Mouse (Mus musculus): ENCODE measurements around the gene Fgf15. TPM values are rescaled to one million over a fixed set of nuclear protein-coding genes. Genes with fewer than 3 reads are reported as not detected.
"Not testable (repeated sequence)": the region's sequence is repeated elsewhere in the genome, so short reads cannot be mapped to it uniquely, and the experiment has no call there.

Gene Fgf15
- polyA plus RNA-seq, 1 experiment, result 2.6 TPM

DNA sequence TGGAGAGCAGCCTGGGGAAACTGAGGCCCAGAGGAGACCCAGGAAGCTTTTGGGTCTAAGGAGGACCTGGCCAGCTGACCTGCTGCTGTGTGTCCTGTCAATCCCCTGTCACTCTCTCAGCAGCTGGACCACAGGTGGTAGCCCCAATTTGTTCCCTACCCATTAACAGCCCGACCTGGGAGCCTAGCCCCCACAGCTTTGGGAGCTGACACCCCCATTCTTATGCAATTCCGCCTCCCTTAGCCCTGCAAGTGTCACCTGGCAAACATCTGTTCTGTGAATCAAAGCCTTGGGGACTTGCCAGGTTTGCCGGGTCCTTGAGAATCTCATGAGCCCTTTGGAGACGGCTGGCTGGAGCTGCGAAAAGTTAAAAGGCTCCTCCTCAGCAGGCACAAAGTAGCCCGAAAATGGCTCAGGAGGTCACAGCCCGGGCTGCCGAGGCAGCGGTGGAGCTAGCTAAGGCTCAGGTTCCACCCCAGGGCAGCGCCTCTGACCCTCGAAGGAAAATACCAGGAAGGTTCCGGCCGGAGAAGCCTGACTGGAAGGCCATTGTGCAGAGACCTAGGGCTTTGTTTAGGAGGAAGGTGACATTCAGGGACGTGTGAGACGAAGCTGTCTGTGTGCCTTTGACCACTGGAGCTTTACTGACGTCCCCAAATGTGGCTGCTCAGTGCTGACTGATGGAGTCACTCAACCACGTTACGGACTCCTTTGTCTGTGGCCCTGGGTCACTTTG is 7.6 kb upstream of the Fgf15 start:
- no peaks in the 10 kb centered on the region for H3K4me1 ChIP-seq (ENCODE audit: control insufficient read depth, insufficient read depth, insufficient read length, low read length)
- no peaks in the 10 kb centered on the region for H3K36me3 ChIP-seq (ENCODE audit: control insufficient read depth, insufficient read depth, low read length)
- peaks cover 3% of the 10 kb centered on the region for H3K27me3 ChIP-seq (ENCODE audit: control insufficient read depth, insufficient read depth, low read length)
- no peak overlapping the region for H3K27ac ChIP-seq (ENCODE audit: insufficient read depth, low read depth, low read length)
- 20% methylated on average over 18 of the region's 18 CpGs for WGBS
- TF ChIP-seq POLR2A (IDR thresholded peaks at IDR 0.05; ENCODE audit: low read depth, low read length) (no peak), CTCF (IDR thresholded peaks at IDR 0.05; ENCODE audit: extremely low read depth, insufficient read length, insufficient replicate concordance, low read depth, low read length) (no peak)
- H3K4me3 ChIP-seq (ENCODE audit: low read depth, low read length), result no peak overlapping the region

DNA sequence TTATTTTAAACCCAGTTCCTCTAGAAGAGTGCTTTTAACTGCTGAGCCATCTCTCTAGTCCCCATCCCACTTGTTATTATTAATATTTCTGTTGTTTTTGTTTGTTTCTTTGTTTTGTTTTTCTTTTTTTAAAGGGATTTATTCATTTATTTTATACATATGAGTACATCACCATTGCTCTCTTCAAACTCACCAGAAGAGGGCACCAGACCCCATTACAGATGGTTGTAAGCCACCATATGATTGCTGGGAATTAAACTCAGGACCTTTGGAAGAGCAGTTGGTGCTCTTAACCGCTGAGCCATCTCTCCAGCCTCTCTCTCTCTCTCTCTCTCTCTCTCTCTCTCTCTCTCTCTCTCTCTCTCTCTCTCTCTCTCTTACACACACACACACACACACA is 5.7 kb upstream of the Fgf15 start:
- not testable (repeated sequence) for H3K27ac ChIP-seq (ENCODE audit: insufficient read depth, low read depth, low read length); H3K4me3 ChIP-seq (ENCODE audit: low read depth, low read length); H3K36me3 ChIP-seq (ENCODE audit: control insufficient read depth, insufficient read depth, low read length); H3K4me1 ChIP-seq (ENCODE audit: control insufficient read depth, insufficient read depth, insufficient read length, low read length)
- 94% methylated on average over 1 of the region's 1 CpGs for WGBS
- H3K27me3 ChIP-seq (ENCODE audit: control insufficient read depth, insufficient read depth, low read length), result peaks cover 16% of the 10 kb centered on the region

DNA sequence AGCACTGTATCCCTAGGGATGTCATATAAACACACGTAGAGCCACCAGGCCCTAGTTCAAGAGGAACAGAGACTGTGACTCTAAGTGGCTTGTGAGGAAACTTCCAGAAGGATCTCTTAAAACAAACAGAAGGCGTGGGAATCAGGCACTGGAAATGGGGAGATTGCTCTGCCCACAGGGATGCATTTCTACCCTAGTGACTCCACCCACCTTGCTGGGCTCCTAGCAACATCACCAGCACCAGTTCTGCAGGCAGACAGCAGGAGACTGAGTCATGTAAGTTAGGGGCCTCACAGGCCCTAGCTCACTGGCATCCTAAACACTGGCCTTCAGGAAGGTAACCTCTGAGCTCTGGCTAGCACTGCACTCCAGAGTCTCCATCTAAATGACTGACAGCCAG is 4.5 kb upstream of the Fgf15 start:
- TF ChIP-seq POLR2A (IDR thresholded peaks at IDR 0.05; ENCODE audit: low read depth, low read length), result no peak
- no peak for TF ChIP-seq CTCF (IDR thresholded peaks at IDR 0.05; ENCODE audit: extremely low read depth, insufficient read length, insufficient replicate concordance, low read depth, low read length)
- H3K36me3 ChIP-seq (ENCODE audit: control insufficient read depth, insufficient read depth, low read length), result no peaks in the 10 kb centered on the region
- H3K4me3 ChIP-seq (ENCODE audit: low read depth, low read length), result no peak overlapping the region
- H3K4me1 ChIP-seq (ENCODE audit: control insufficient read depth, insufficient read depth, insufficient read length, low read length), result peaks cover 10% of the 10 kb centered on the region
- no peak overlapping the region for H3K27ac ChIP-seq (ENCODE audit: insufficient read depth, low read depth, low read length)
- WGBS, result 66% methylated on average over 2 of the region's 2 CpGs
- H3K27me3 ChIP-seq (ENCODE audit: control insufficient read depth, insufficient read depth, low read length), result peaks cover 27% of the 10 kb centered on the region

DNA sequence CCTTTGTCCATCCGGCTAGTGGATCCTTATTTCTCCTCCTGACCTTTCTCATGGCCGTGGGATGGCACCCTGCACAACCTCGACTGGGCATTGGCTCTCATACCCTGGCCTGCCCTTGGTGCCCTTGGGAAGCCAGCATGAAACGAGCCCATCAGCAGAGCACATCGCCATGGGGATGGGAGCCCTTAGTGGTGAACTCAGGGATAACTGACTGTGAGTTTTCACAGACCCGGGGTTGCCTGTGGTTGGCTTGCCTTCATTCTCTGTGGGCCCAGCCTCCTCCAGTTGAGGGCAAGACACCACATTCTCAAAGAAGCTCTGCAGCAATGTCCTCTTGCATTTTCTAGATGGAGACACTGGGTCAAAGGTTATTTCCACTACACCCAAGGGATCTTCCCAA is 4.0 kb upstream of the Fgf15 start:
- Histone ChIP-seq H3K27ac (ENCODE audit: insufficient read depth, low read depth, low read length) (no peak overlapping the region), H3K4me1 (ENCODE audit: control insufficient read depth, insufficient read depth, insufficient read length, low read length) (peaks cover 13% of the 10 kb centered on the region), H3K4me3 (ENCODE audit: low read depth, low read length) (no peak overlapping the region), H3K27me3 (ENCODE audit: control insufficient read depth, insufficient read depth, low read length) (peaks cover 32% of the 10 kb centered on the region), H3K36me3 (ENCODE audit: control insufficient read depth, insufficient read depth, low read length) (no peaks in the 10 kb centered on the region)
- 61% methylated on average over 6 of the region's 6 CpGs for WGBS
- no peak for TF ChIP-seq CTCF (IDR thresholded peaks at IDR 0.05; ENCODE audit: extremely low read depth, insufficient read length, insufficient replicate concordance, low read depth, low read length)
- TF ChIP-seq POLR2A (IDR thresholded peaks at IDR 0.05; ENCODE audit: low read depth, low read length), result no peak

DNA sequence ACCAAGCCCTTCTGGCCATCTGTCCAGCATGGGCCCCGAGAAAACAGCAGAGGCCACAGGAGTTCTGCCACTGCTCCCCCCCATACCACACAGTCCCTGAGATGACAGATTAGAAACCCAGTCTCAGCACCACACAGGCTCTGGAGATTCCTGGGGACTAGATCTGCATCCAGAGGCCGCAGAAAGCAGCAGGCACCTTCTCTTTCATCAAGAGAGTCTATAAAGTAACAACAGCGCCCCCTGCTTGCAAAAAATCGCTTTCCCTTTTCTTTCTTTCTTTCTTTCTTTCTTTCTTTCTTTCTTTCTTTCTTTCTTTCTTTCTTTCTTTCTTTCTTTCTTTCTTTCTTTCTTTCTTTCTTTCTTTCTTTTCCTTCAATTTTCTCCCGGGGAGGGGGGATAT is 2.1 kb upstream of the Fgf15 start:
- Histone ChIP-seq H3K4me1 (ENCODE audit: control insufficient read depth, insufficient read depth, insufficient read length, low read length) (peaks cover 15% of the 10 kb centered on the region), H3K36me3 (ENCODE audit: control insufficient read depth, insufficient read depth, low read length) (no peaks in the 10 kb centered on the region), H3K4me3 (ENCODE audit: low read depth, low read length) (no peak overlapping the region), H3K27me3 (ENCODE audit: control insufficient read depth, insufficient read depth, low read length) (peaks cover 35% of the 10 kb centered on the region), H3K27ac (ENCODE audit: insufficient read depth, low read depth, low read length) (no peak overlapping the region)
- TF ChIP-seq POLR2A (IDR thresholded peaks at IDR 0.05; ENCODE audit: low read depth, low read length) (no peak), CTCF (IDR thresholded peaks at IDR 0.05; ENCODE audit: extremely low read depth, insufficient read length, insufficient replicate concordance, low read depth, low read length) (peak; percentile 42; the same call in 1 of the 2 replicates)
- 11% methylated on average over 5 of the region's 5 CpGs for WGBS

DNA sequence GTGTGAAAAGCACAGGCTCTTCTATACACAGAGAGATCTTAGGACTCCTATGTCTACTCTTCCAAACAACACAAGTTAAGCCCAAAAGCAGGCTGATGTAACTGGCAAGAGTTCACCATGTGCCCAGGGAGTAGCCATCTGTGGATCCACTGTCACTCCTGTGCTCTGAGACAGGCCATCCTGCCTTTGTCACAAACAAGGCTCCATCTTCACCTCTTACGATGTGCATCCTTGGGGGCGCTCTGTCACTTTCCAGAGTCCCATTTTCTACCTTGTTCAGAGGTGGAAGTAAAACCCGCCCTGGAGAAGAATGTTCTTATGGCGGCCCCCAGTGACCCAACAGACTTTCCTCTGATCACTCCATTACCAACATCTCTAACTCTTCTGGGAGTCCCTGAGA is 1.6 kb upstream of the Fgf15 start:
- Histone ChIP-seq H3K4me1 (ENCODE audit: control insufficient read depth, insufficient read depth, insufficient read length, low read length) (peaks cover 15% of the 10 kb centered on the region), H3K4me3 (ENCODE audit: low read depth, low read length) (no peak overlapping the region), H3K27ac (ENCODE audit: insufficient read depth, low read depth, low read length) (no peak overlapping the region), H3K36me3 (ENCODE audit: control insufficient read depth, insufficient read depth, low read length) (no peaks in the 10 kb centered on the region), H3K27me3 (ENCODE audit: control insufficient read depth, insufficient read depth, low read length) (peaks cover 35% of the 10 kb centered on the region)
- WGBS, result 14% methylated on average over 4 of the region's 4 CpGs
- no peak for TF ChIP-seq CTCF (IDR thresholded peaks at IDR 0.05; ENCODE audit: extremely low read depth, insufficient read length, insufficient replicate concordance, low read depth, low read length)
- TF ChIP-seq POLR2A (IDR thresholded peaks at IDR 0.05; ENCODE audit: low read depth, low read length), result no peak

DNA sequence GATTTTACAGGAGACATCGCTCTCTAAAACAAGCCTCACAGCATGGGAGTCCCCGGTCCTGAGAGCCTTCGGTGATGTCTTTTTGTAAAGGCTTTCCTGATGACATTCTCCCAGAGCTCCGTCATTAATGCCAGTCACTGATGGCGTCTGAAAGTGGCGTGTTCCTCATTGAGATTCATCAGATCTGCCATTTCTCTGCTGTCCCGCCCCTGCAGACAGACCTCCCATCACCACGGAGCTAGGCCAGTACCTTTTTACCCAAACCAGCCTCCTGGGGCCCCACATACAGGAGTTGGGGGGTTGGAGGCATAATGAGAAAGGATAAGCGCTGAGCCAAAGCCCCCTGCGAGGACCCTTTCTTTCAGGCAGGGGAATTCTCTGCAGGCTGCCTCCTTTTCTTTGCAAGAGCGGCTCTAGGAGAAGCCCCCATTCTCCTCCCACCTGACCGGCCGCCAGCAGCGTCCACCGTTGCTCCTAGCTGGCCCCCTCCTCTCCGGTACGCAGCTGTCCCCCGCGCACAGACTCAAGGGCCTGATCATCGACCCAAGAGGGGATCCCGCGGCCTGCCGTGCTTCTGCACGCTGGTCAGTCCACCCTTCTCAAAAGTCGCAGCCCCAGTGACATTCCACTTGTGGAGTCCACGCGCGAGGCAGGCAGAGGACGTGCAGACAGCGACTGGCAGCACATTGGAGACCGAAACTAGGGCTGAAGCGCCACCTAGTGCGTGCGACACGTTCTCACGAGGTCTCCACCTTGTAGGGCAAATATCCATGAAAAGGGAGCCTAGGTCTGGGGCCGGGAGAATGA is 823 bp upstream of the Fgf15 start:
- WGBS, result 1% methylated on average over 37 of the region's 37 CpGs
- H3K27me3 ChIP-seq (ENCODE audit: control insufficient read depth, insufficient read depth, low read length), result peaks cover 35% of the 10 kb centered on the region

More for the DNA sequence above, 823 bp upstream of the Fgf15 start:
- Histone ChIP-seq H3K4me3 (ENCODE audit: low read depth, low read length) (peak overlapping the region; percentile 49), H3K27ac (ENCODE audit: insufficient read depth, low read depth, low read length) (no peak overlapping the region), H3K36me3 (ENCODE audit: control insufficient read depth, insufficient read depth, low read length) (no peaks in the 10 kb centered on the region), H3K4me1 (ENCODE audit: control insufficient read depth, insufficient read depth, insufficient read length, low read length) (peaks cover 15% of the 10 kb centered on the region)
- TF ChIP-seq CTCF (IDR thresholded peaks at IDR 0.05; ENCODE audit: extremely low read depth, insufficient read length, insufficient replicate concordance, low read depth, low read length), result peak; percentile 55; the same call in 1 of the 2 replicates
- no peak for TF ChIP-seq POLR2A (IDR thresholded peaks at IDR 0.05; ENCODE audit: low read depth, low read length)
